Mouse (Mus musculus): ENCODE data around the gene Ms4a14. TPM values are rescaled to one million over a fixed set of nuclear protein-coding genes. Genes with fewer than 3 reads are reported as not detected.
"Not testable (repeated sequence)": the region's sequence is repeated elsewhere in the genome, so short reads cannot be mapped to it uniquely, and the experiment has no call there.

Gene Ms4a14
- total RNA-seq, 2 experiments from 2014 or later: not detected

DNA sequence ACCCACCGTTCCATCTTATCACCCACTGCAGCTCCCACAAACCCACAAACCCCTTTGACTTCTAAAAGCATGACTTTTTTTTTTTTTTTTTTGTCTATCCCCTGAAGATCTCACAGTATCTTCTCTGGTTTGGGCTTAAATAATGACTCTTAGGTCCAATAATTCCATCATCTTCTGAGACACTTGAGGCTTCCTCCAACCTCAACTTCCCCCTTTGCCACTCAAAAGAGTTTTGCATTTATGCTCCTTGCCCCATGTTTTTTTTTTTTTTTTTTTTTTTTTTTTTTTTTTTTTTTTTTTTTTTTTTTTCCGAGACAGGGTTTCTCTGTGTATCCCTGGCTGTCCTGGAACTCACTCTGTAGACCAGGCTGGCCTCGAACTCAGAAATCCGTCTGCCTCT, 51.3 kb downstream of the Ms4a14 start:
- DNase-seq: not testable (repeated sequence)

DNA sequence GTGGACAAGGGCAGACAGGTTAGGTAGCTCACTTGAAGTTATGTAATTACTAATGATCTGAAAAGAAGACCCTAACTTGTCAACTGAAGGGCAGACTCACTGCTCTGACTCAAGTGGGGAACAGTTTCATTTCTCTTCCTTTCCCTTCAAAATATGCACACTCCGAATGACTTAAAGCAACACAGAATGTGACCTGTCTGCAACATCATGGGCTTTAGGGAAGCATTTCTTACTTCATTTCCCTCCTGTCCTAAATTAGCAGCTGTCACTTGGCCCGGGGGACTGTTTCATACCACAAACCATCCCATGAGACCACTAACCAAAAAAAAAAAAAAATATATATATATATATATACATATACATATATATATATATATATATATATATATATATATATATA, 52.7 kb downstream of the Ms4a14 start:
- no peak for DNase-seq

Other genes with a start within 250 kb of the Ms4a14 start
- gene Ms4a8a, start 233.4 kb downstream of the Ms4a14 start, total RNA-seq (2021): under 1 TPM; 0.25 to 0.26 TPM
- not detected for gene 1700017D01Rik, start 183.6 kb downstream of the Ms4a14 start, total RNA-seq (2021)
- gene 1700025F22Rik, start 149.1 kb downstream of the Ms4a14 start, total RNA-seq (2021): not detected
- gene Ms4a13, start 117.7 kb downstream of the Ms4a14 start, total RNA-seq (2021): not detected
- gene Ms4a12, start 82.0 kb downstream of the Ms4a14 start, total RNA-seq (2021): not detected
- gene Ms4a1, start 48.2 kb downstream of the Ms4a14 start, total RNA-seq (2021): under 1 TPM; 0.36 to 0.57 TPM
- gene Ms4a5, start 30.6 kb downstream of the Ms4a14 start, total RNA-seq (2021): not detected
- gene Ms4a7, start 21.7 kb upstream of the Ms4a14 start, total RNA-seq (2021): 1 to 10 TPM; 1.4 to 2.4 TPM
- 1 to 10 TPM; 1.6 to 2.5 TPM for gene Ms4a4a, start 61.1 kb upstream of the Ms4a14 start, total RNA-seq (2021)
- not detected for gene Ms4a4c, start 90.3 kb upstream of the Ms4a14 start, total RNA-seq (2021)
- gene Ms4a4b, start 129.1 kb upstream of the Ms4a14 start, total RNA-seq (2021): 1 to 10 TPM in 1 of 2 experiments, under 1 TPM in 1; 0.95 to 1.0 TPM
- 1 to 10 TPM; 3.5 to 3.8 TPM for gene Ms4a6c, start 154.9 kb upstream of the Ms4a14 start, total RNA-seq (2021)
- not detected for gene Gm8369, start 171.5 kb upstream of the Ms4a14 start, total RNA-seq (2021)
- gene Ms4a6b, start 202.1 kb upstream of the Ms4a14 start, total RNA-seq (2021): 1 to 10 TPM; 2.5 to 3.1 TPM
- under 1 TPM; 0.56 to 0.60 TPM for gene Ms4a4d, start 222.3 kb upstream of the Ms4a14 start, total RNA-seq (2021)